Mouse (Mus musculus): ENCODE measurements around the gene Gm5169.
"Not testable (repeated sequence)": the region's sequence is repeated elsewhere in the genome, so short reads cannot be mapped to it uniquely, and the experiment has no call there.

The Gm5169 gene

GRCm38 (mm10) chrX:25301355-25301754 is at the start of gene Gm5169:
Gene Gm5169, minus strand, starts transcription at chrX:25301455.
- not testable (repeated sequence) for DNase-seq

GRCm38 (mm10) chrX:25347424-25347823 is 46.2 kb upstream of the Gm5169 start:
- DNase-seq = not testable (repeated sequence)

Data from kidney, adult 18-20 months (tissue).